Mouse (Mus musculus): ENCODE results near the gene Slc37a3. TPM values are rescaled to one million over a fixed set of nuclear protein-coding genes. Genes with fewer than 3 reads are reported as not detected.
A peak's percentile ranks its signal among the peaks of the same experiment; 100 is the strongest.
"Not testable (repeated sequence)": the region's sequence is repeated elsewhere in the genome, so short reads cannot be mapped to it uniquely, and the experiment has no call there.

Gene Slc37a3
- polyA plus RNA-seq, 1 experiment, result 19.6 TPM

DNA sequence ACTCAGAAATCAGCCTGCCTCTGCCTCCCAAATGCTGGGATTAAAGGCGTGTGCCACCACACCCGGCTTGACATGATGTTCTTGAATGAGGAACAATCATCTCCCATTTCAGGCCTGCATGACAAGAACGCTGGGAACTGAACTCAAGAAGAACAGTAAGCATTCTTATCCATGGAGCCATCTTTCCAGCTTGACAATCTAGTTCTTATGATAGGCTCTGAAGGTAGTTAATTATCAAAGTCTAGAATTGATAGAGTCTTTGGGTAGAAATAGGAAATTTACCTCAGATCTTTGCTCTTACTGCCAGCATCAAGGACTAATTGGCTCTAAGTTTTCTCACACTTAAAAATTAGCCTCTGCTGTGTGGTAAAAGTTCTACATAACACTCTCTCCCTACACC is 2.8 kb upstream of the Slc37a3 start:
- DNase-seq (ENCODE audit: low read depth, low spot score), result no peak
- whole genome bisulfite sequencing, result 83% methylated on average over 3 of the region's 3 CpGs

DNA sequence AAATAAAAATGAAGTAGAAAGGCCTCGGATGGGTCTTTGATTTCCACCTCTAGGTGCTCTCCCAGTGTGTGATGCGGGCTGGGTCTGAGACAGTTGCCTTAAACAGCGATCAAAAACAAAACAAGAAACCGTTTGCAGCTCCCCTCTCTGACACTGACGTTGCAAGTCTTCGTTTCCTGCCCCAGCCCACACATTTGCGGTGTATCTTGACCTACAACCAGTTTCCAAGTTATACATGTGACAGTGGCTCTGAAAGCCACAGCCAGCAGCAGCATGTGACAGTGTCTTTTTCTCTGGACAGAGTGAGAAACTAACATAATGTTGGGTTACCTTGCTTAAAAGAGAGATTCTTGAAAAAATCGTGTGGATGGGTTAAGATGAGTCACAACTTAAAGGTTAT is 2.3 kb upstream of the Slc37a3 start:
- WGBS, result 78% methylated on average over 8 of the region's 8 CpGs
- DNase-seq (ENCODE audit: low read depth, low spot score), result no peak

DNA sequence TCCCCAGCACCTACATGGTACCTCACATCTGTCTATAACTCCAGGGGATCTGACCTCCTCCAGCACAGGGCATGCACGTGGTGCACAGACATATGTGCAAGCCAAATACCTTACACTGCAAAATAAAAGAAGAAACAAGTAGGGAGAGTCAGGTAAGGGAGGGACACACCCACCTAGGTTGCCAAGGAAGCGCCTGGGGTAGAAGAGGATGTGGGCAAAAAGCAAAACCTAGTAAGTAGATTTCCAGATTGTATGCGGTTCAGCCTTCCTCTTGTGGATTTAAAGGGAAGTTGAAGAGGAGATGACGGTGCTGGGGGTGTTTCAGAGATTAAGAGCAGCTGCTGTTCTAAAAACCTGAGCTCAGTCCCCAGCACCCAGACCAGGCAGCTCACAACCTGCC is 1.7 kb upstream of the Slc37a3 start:
- no peak for DNase-seq (ENCODE audit: low read depth, low spot score)
- WGBS, result 42% methylated on average over 4 of the region's 4 CpGs

DNA sequence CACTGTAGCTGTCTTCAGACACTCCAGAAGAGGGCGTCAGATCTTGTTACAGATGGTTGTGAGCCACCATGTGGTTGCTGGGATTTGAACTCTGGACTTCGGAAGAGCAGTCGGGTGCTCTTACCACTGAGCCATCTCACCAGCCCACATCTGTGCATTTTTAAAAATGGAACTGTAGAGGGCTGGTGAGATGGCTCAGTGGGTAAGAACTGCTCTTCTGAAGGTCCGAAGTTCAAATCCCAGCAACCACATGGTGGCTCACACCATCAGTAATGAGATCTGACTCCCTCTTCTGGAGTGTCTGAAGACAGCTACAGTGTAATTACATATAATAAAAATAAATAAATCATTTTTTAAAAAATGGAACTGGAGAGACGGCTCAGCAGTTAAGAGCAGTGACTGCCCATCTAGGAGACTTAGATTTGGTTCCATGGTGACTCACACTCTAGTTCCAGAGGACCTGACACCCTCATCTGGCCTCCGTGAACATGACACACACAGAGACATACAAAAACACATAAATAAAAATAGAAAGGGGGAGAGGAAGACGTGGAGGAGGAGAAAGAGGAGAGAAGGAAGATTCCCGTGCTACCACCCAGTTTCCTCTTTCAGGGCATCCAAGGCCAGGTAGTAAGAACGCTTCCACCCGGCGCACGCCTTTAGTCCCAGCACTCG is 823 bp upstream of the Slc37a3 start:
- WGBS, result 69% methylated on average over 13 of the region's 13 CpGs
- DNase-seq (ENCODE audit: low read depth, low spot score), result not testable (repeated sequence)

DNA sequence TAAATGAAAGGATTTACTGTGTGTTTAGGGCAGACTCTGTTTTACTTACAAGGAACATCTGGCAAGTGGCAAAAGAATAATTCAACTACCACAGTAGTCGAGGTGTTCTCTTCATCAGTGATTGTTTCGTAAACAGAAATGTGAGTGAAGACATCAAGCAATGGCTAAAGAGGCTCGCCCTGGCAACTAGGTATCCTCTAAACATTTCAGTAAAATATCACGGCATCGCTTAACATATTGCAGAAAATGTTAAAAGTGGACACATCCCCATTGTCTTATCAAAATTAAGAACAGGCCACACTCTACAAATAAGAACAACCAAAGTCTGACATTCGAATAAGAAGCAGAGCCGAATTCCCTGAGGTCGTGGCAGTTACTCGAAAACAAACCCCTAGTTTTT is 700 bp downstream of the Slc37a3 start:
- 8% methylated on average over 9 of the region's 9 CpGs for WGBS
- no peak for DNase-seq (ENCODE audit: low read depth, low spot score)

DNA sequence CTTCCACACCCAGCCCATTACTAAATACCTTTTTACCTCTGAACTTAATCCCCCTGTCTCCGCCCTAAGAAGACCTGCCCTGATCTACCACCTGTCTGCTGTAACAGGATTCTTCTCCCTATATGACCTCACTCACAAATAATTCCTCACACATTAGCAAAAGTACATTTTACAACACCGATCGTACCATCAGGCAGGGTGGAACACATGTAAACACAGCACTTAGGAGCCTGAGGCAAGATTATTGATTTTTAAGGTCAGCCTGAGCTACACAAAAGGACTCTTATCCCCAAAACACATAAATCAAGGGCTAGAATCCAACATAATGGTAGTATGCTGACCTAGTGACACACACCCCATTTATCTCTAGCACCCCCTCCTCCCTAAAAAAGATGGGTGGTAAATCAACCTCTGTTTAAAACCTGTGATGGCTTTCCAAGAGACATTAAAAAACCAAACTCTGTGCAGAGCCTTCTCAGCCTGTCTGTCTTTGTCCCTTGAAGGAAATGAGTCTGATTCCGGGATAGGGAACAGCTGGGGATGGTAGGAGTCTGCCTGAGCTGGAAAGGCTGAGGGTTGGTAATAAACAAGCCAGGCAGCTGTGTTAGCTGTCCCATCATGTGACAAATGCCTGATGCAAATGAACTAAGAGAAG is 4.0 kb downstream of the Slc37a3 start:
- WGBS, result 42% methylated on average over 4 of the region's 4 CpGs
- no peak for DNase-seq (ENCODE audit: low read depth, low spot score)

DNA sequence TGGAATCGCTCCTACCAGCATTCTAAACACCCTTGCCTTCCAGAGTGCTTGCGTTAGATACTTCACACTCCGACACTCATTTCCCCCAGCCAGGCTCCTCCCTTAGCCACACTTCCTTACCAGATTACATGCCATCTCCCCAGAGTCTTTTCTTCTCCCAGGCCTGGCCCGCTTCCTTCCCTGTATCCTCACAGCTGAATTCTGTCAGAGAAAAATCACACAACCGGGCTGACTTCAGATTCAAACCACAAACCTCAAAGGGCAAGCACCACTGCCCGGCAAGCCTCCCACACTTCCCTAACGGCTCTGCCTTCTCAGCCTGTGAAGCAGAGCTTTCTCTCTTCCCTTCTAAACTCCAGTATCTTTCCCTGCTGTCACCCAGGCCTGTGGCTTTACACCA is 4.7 kb downstream of the Slc37a3 start:
- DNase-seq (ENCODE audit: low read depth, low spot score), result no peak
- whole genome bisulfite sequencing, result 42% methylated on average over 7 of the region's 7 CpGs

DNA sequence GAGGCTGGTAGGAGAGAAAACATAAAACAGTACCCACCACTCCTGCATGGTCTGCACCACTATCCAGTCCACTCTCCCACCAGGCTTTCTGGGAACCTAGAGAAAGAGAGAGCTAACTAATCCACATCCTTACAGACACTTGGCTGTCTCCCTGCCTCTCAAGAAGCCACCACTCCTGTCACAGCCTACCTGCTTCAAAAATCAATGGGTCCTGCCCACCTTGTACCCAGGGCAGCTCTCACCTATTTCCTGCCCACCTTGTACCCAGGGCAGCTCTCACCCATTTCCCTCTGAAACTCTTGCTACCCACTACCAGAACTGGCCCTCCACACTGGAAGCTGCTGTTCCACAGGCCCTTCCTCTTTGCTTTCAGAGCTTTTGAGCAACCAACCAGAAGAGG is 5.4 kb downstream of the Slc37a3 start:
- DNase-seq (ENCODE audit: low read depth, low spot score), result no peak

DNA sequence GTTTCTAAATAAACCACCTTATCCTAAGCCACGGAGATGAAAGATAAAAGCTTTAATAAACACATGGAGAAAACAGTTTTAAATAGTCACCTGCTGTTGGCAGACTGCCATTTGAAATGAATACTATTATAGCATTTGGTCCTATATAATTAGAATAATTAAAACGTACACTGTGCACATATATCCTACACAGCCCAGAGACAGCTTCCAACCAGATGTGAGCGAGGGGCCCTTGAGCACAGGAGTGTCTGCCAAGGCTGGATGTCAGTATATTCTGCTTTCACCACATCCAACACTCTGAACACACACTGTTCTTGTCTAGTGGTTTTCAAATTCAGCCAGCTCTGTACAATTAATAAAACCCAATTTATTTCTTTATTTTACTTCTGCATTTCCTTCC is 7.8 kb downstream of the Slc37a3 start:
- no peak for DNase-seq (ENCODE audit: low read depth, low spot score)
- 68% methylated on average over 3 of the region's 3 CpGs for WGBS

DNA sequence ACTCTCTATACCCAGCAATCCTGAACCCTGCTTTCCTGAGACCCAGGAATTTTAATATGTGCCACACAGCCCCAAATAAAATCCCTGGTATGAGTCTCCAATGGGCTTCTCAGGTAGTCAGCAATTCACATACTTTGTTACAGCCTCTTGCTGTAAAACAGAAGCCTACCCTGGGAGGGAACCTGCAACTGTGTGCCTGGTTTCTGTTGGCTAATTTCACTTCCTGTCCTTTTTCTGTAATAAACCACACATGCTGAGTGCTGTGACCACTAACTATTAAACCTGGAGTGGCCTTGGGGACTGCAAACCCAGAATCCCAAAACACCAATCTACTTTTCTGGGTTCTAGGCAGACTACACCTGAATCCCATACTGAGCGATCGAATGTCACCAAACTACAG is 14.8 kb downstream of the Slc37a3 start:
- WGBS, result 100% methylated on average over 2 of the region's 2 CpGs
- no peak for DNase-seq (ENCODE audit: low read depth, low spot score)

DNA sequence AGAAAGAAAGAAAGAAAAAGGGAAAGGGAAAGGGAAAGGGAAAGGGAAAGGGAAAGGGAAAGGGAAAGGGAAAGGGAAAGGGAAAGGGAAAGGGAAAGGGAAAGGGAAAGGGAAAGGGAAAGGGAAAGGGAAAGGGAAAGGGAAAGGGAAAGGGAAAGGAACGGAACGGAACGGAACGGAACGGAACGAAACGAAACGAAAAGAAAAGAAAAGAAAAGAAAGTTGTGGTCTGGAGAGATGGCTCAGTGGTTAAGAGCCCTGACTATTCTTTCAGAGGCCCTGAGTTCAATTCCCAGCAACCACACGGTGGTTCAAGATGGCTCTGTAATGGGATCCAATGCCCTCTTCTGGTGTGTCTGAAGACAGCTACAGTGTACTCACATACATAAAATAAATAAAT is 18.3 kb downstream of the Slc37a3 start:
- DNase-seq (ENCODE audit: low read depth, low spot score), result not testable (repeated sequence)
- WGBS, result 97% methylated on average over 9 of the region's 9 CpGs

DNA sequence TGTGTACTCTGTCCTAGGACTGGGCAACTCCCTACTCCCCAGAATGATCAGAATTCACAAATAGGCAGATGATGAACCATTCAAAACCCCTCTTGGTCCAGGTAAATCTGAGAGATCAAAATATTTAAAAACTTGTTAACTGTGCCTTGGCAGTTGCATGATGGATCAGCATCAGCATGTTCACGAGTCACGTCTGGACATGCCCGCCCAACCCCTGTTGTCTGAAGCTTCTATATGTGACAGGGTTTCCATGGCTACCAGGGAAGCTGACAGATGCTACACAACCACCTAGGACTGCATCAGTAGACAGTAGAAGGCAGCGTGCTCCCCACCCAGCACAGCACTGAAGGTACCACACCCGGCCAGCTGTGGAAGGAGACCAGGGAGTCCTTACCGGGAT is 28.5 kb downstream of the Slc37a3 start:
- 92% methylated on average over 6 of the region's 6 CpGs for WGBS
- DNase-seq (ENCODE audit: low read depth, low spot score), result no peak

DNA sequence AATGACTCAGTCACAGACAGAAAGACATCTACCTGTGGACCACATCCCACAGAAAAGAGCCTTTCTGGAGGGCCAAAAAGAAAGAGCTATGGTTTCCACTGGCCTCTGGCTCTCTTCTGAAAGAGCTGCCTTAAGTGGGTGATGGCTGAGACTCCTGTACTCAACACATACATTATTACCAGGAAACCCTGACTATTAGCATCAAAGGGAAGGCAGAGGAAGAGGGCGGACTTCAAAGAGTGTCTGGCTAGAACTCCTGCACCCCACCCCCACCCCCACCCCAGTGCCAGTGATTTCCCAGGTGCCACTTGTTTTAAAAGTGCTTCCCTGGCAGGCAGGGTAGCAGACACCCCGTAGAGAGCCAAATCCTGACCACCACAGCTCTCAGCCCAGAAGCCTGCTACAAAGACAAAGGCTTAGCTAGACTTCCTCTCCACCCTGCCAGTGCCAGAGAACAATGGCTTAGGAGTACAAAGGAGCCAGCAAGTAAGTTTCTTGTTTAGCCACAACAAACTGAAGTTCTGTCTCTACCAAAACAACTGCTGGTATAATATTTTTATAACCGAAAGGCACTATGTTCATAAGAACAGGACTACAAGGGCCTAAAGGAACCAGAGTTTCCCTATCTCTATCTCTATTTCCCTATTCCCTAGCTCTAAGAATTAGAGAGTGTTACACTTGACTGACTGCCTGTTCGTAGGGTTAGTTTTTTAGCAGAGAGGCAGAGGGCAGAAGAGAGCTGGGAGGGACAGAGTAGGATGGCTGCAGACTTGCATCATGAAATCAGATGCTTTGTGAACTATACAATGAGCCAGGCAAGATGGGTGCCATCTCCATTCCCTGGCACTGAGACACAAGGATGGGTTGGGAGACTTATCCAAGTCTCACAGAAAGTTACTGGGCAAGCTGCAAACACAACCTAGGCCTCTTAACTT is 29.3 kb downstream of the Slc37a3 start:
- 82% methylated on average over 4 of the region's 4 CpGs for WGBS
- DNase-seq (ENCODE audit: low read depth, low spot score), result no peak

DNA sequence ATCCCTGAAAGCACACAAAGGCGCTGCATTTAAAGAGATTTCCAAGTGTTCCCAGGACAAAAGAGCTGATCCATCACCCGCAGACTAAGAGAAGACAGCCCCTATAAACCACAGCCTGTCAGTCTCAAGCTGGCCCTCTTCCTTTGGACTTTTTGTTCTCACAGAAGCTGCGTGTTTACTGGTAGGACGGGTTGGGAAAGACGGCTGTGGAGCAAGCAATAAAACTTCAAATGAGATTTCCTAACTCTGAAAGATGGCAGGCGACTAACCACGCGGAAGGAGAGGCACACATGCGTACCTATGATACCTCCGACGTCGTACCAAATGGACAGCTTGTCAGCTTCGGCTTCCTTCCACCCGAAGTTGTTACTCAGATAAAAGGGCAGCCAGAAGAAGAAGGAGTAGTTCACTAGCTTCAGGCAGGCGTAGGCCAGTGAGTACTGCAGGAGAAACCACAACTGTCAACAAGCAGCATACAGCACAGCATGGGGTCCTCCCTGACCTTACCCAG is 30.4 kb downstream of the Slc37a3 start:
- DNase-seq (ENCODE audit: low read depth, low spot score), result no peak
- WGBS, result 33% methylated on average over 15 of the region's 15 CpGs

DNA sequence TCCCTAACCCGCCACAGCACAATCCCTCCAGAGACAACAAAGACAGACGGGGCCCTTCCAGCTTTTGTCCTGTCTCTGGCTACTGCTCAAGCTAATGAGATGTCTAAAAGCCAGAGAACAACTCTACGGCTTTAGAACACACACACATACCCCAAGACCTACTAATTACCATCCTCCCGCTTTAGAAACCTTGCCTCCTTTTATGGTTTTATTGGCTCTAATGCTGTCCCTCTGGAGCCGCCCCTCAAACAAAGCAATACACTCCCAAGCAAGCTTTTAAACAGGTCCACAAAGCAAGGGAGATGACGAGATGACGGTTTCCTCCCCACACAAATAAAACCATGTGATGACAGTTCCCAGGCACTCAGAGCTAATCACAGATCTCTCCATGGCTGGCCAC is 32.0 kb downstream of the Slc37a3 start:
- 42% methylated on average over 7 of the region's 7 CpGs for WGBS
- DNase-seq (ENCODE audit: low read depth, low spot score), result peak; percentile 35

DNA sequence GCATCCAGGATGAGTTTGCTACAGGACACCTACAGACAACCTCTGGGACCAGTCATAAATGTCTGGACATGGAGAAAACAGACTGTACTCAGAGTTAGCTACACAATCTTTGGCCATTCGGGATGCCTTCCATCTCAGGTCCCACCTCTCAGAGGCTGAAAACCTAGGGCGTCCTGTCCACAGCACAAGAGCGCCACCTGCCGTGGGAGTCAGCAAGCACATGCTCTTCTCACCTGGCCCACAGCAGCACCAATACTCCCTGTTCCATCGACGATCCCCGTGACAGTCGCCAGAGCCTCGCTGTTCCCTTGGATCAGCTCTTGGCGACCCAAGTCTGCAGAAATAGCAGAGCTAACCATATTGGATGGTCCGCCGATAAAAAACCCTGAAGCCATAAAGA is 33.5 kb downstream of the Slc37a3 start:
- peak; percentile 54 for DNase-seq (ENCODE audit: low read depth, low spot score)
- WGBS, result 15% methylated on average over 12 of the region's 12 CpGs

DNA sequence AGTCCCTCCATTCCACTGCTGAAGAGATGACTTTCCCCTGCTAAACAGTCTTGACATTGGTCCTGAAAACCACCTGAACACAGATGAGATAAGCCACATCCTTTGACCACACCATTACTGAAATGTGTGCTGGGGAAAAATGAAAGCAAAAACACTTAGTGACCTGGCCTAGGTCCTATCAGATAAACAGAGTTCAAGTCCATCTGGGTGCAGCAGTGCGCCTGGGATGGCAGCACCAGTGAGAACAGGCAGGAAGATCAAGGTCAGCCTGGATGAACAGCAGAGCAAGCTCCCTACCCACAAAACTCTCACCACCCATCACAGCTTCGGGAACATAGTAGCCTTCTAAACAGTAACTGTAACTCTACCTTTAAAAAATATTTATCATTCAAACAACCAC is 35.7 kb downstream of the Slc37a3 start:
- peak; percentile 25 for DNase-seq (ENCODE audit: low read depth, low spot score)
- WGBS, result 20% methylated on average over 2 of the region's 2 CpGs

DNA sequence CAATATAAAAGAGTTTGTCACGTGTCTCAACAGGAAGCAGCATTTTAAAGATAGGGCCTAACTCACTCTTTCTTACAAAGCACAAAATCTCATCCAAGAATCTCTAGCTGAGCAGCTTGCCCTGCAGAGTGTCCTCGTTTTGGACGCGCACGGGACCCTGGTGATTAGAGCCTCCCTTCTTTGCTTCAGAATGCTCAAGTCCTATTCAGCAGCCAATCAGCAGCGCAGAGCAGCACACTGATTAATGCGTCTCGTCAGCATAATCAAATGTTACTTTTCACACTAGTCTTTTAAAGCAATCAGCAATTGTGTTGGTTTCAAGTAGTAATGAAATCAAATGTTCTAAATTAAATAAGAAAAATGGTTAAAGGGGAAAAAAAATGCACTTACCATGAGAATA is 39.1 kb downstream of the Slc37a3 start:
- DNase-seq (ENCODE audit: low read depth, low spot score), result no peak
- WGBS, result 93% methylated on average over 8 of the region's 8 CpGs

DNA sequence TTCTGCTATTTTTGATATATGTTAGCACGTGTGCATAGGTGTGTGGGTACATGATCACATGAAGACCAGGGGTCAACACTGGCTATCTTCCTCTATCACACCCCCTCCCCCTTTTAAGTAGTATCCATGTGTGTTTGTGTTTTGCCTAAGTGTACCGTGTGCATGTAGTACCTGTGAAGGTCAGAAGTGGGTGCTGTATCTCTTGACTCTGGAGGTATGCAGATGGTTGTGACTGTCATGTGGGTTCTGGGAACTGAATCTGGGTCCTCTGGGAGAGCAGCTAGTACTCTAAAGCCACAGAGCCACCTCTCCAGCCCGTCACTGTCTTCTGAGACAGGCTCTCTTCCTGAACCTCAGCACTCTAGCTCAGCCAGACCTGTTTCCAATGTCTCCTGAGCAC is 42.6 kb downstream of the Slc37a3 start:
- WGBS, result 95% methylated on average over 3 of the region's 3 CpGs
- DNase-seq (ENCODE audit: low read depth, low spot score), result no peak

DNA sequence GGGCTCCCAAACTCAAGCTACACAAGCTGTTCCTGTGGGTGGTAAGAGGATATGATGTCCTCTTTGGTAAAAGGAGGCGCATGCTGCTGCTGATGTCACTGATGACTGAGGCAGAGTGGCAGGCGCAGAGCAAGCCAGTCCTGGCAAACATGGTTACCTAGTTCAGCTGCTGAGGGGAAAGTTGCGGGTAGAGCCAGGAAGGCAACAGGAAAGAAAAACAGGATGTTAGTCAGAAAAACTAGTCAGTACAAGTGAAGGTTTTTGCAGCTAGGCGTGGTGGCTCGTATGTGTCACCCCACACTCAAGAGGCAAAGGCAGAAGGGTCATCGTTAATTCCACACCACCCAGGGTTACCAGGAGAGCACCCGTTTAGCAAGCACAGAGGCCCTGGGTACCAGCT is 43.3 kb downstream of the Slc37a3 start:
- WGBS, result 81% methylated on average over 7 of the region's 7 CpGs
- no peak for DNase-seq (ENCODE audit: low read depth, low spot score)
